Mouse (Mus musculus): ENCODE results near the gene Lnx2. TPM values are rescaled to one million over a fixed set of nuclear protein-coding genes. Genes with fewer than 3 reads are reported as not detected.

The Lnx2 gene
- polyA plus RNA-seq, 1 experiment from 2014 or later: 4.2 TPM

DNA sequence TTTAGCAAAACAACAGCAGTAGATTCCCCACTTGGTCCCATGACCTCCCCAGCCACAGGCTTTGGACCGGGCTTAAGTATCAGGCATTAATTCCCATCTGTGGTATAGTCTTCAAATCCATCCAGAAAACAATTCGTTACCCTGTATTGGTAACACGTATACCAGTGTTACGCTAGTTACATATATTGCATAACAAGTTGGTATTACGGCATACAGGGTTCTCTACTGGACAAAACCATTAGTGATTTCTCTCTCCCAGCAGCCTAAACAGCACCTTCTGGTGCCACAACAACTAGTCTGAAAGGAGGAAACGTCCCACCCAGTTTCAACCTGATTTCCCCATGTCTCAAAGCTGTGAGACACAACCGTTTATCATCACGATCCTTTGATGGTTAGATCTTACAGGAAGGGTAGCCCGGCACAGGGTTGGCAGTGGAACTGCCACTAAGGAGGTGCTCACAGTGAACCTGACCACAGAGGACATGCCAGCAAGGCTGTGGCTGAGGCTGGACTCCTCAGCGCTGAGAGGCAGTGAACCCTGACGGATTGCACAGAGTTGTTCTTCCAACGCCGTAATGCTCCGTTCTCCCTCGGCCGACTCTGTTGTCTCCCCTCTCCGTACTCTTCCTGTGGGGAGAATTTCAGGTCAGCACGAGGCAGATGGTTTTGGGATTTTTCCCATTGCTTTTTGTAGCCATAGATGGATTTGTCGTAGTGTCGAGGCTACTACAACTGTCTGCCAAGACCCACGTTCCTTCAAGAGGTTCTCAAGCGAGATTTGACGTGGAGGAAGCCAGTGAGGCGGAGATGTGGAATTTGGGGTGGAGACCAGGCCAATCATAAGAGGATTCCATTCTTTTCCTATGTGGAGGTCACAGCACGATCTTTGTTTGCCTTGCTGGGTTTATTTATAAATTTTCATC is 102.3 kb downstream of the Lnx2 start:
- Histone ChIP-seq H3K9me3 (replicated peaks) (no peaks in the 10 kb centered on the region), H3K4me1 (peaks cover 3% of the 10 kb centered on the region; the same call in 1 of the 2 replicates), H3K36me3 (no peaks in the 10 kb centered on the region), H3K9ac (replicated peaks) (no peak overlapping the region), H3K27ac (replicated peaks) (no peak overlapping the region), H3K27me3 (replicated peaks) (no peaks in the 10 kb centered on the region), H3K4me3 (replicated peaks) (no peak overlapping the region), H3K4me2 (no peak overlapping the region)
- ATAC-seq (ENCODE audit: low FRiP score): no peak
- 86% methylated on average over 25 of the region's 25 CpGs for WGBS

DNA sequence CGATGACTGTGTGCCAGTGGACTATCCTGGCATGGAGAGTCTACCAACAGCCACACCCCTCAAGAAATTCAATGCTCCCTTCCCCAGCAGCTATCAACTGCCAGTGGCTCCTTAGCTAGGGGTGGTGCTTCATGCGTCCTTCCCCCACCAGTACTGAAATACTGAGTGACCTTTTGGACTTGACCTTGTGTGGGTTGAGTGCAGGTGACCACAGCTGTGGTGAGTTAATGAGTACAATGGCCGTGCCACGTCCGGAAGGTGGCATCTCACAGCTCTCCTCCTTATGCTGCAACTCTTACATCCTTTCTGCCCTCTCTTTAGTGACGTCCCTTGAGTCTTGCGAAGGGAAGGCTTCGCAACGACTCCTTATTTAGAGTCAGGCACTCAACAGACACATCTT is 103.0 kb downstream of the Lnx2 start:
- Histone ChIP-seq H3K27ac (replicated peaks) (no peak overlapping the region), H3K4me3 (replicated peaks) (no peak overlapping the region), H3K36me3 (no peaks in the 10 kb centered on the region), H3K4me2 (no peak overlapping the region), H3K9ac (replicated peaks) (no peak overlapping the region), H3K9me3 (replicated peaks) (no peaks in the 10 kb centered on the region), H3K27me3 (replicated peaks) (no peaks in the 10 kb centered on the region), H3K4me1 (peaks cover 8% of the 10 kb centered on the region; the same call in 1 of the 2 replicates)
- ATAC-seq (ENCODE audit: low FRiP score): no peak
- 91% methylated on average over 9 of the region's 9 CpGs for WGBS

GRCm38 (mm10) chr5:146971776-146972561 is 104.4 kb downstream of the Lnx2 start:
- Histone ChIP-seq H3K27ac (replicated peaks) (no peak overlapping the region), H3K36me3 (no peaks in the 10 kb centered on the region), H3K9ac (replicated peaks) (no peak overlapping the region), H3K4me3 (replicated peaks) (no peak overlapping the region), H3K27me3 (replicated peaks) (no peaks in the 10 kb centered on the region), H3K4me2 (no peak overlapping the region), H3K9me3 (replicated peaks) (no peaks in the 10 kb centered on the region), H3K4me1 (peaks cover 8% of the 10 kb centered on the region; the same call in 1 of the 2 replicates)
- WGBS: 64% methylated on average over 10 of the region's 10 CpGs
- ATAC-seq (ENCODE audit: low FRiP score): no peak

DNA sequence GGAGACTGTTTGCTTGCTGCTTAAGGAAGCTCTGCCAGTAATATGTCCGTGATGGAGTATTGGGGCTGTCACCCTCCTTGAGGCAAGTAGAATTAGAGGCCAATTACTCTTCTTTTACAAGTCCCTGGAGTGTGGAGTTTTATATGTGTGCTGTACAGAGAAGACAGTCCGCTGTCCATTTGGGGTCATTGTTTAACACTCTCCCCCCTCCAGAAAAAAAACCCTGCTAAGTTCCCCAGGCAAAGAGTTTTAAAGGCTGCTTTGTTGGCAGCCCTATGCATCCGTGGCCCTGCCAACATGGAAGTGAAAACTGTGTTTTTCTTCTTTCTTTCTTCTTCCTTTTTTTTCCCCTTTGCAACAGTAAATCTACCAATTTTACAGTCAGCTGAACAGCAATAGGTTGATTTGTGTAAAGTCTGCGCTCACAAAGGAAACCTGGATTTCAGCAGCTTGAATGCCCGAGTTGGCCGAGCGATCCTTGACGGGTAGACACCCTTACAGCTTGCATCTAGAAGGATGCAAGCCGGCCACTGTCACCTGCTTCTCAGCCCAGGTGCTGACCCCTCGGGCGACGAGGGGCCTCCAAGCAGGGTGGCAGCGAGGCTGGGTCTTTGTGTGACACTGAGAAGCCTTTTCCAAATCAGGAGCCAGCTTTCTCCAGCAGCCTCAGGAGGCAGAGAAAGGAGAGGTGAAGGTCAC is 107.5 kb downstream of the Lnx2 start:
- WGBS: 12% methylated on average over 13 of the region's 13 CpGs
- Histone ChIP-seq H3K4me3 (replicated peaks) (no peak overlapping the region), H3K9me3 (replicated peaks) (no peaks in the 10 kb centered on the region), H3K27me3 (replicated peaks) (no peaks in the 10 kb centered on the region), H3K9ac (replicated peaks) (no peak overlapping the region), H3K36me3 (no peaks in the 10 kb centered on the region), H3K4me1 (peaks cover 12% of the 10 kb centered on the region), H3K27ac (replicated peaks) (peak overlapping the region; percentile 33; the same call in 1 of the 2 replicates), H3K4me2 (0 out of 2 replicates have a peak overlapping the region, but pooled peaks have one; percentile 11)
- peak; percentile 71 for ATAC-seq (ENCODE audit: low FRiP score)

Other genes with a start within 250 kb of the Lnx2 start
- 337 and 386 TPM in 2 replicates for gene Rpl21, start 243.7 kb downstream of the Lnx2 start, polyA plus RNA-seq (2015; fragmentation: Nextera tagmentation; extraction: Ambion mirVana)
- 12.7 and 15.2 TPM in 2 replicates for gene Rasl11a, start 231.5 kb downstream of the Lnx2 start, polyA plus RNA-seq (2015; fragmentation: Nextera tagmentation; extraction: Ambion mirVana)
- gene Gtf3a, start 127.9 kb downstream of the Lnx2 start, polyA plus RNA-seq (2015; fragmentation: Nextera tagmentation; extraction: Ambion mirVana): 107 and 115 TPM in 2 replicates
- 25.7 and 31.7 TPM in 2 replicates for gene Mtif3, start 112.8 kb downstream of the Lnx2 start, polyA plus RNA-seq (2015; fragmentation: Nextera tagmentation; extraction: Ambion mirVana)
- gene Polr1d, start 464 bp upstream of the Lnx2 start, polyA plus RNA-seq (2015; fragmentation: Nextera tagmentation; extraction: Ambion mirVana): 106 and 112 TPM in 2 replicates
- 1.3 and 2.1 TPM in 2 replicates for gene Gsx1, start 112.1 kb upstream of the Lnx2 start, polyA plus RNA-seq (2015; fragmentation: Nextera tagmentation; extraction: Ambion mirVana)
- gene Pdx1, start 193.4 kb upstream of the Lnx2 start, polyA plus RNA-seq (2015; fragmentation: Nextera tagmentation; extraction: Ambion mirVana): not detected in 2 replicates
- gene Cdx2, start 230.7 kb upstream of the Lnx2 start, polyA plus RNA-seq (2015; fragmentation: Nextera tagmentation; extraction: Ambion mirVana): 3.1 TPM in 1 of 2 replicates, not detected in the other
- gene Urad, start 245.9 kb upstream of the Lnx2 start, polyA plus RNA-seq (2015; fragmentation: Nextera tagmentation; extraction: Ambion mirVana): 0.24 TPM in 1 of 2 replicates, not detected in the other

All from neural tube, embryonic 15.5 days (tissue).